Mouse (Mus musculus): ENCODE results near the gene Trim59.

The Trim59 gene

DNA sequence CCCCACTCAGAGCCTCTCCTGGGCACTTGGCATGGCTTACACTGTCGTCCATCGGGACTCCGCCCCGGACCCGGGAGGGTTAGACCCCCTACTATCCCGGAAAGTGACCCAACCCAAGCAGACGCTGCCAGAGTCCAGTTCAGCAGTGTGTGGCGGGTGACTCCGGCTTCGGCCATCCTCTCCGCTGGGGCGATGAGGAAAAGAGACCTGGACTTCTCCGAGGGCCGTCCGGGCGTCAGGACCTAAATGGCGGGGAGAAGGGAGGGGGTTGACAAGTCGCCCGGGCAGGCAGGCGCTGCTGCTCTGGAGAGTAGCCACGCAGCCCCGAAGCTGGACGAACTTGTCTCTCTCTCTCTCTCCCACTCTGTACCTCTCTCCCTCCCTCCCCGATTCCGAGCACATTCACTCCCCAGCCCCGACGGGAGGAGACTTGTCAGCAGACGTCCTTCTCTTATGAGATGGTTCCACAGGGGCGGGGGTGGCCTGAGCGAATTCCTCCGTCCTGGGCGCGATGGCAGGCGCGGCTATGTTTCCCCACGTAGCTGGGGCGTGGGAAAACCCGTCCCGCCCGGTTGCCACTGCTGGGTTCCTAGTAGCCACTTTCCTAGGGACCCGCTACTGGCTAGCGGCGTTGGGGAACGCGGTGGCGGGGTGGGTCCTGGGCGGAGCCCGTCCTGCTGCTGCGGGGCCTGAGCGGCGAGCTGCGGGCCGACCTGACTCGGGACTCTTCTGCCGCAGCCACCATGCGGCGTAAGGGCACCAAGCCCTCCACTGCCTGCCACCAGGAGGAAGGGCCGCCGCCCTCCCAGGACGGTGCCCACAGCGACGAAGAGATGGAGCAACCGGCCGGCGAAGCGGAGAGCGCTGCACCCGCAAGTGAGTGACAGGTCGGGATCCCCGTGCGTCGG lies 39.0 kb downstream of the Trim59 start:
- peak; percentile 66 for DNase-seq (ENCODE audit: low spot score)

DNA sequence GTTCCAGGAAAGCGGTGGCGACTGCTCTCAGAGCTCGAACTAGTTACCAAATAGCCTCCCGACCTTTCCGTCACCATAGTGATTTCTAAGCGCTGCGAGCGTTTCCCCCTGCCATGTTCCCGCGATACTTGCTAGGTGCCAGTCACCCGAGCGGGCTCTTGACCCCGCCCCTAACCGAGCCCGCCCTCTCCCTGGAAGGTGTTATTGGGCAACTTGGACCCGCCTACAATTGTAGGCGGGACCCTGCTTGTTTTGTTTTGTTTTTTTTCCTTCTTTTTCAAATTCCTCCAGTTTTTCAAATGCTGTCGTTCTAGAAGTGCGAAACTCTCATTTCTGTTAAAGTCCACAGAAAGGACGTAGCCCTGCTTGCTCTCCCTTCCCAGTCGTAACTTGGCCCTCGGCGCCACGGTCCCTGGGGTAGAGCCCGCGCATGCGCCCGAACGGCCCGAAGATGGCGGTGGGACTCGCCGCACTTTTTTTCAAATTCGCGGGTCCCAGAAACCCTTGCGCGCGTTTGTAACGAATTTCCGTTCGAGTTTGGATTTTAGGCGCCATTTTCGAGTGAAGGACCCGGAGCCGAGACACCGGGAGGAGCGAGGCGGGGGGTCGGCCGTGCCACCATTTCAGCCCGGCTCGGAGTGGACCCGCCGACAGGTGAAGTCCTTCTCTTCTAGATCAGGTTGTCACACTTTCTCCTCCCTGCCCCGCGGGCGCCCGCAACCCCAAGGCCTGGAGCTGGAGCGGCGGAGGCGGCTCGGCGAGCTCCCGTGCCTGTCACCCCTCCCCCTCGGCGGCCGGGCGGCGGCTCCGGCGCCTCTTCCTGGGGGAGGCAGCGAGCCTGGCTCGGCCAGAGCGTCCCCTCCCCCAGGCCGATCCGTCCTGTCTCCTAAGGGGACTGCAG lies 39.9 kb downstream of the Trim59 start, which contains the start of the genes Ift80 and Smc4:
TSS of gene Ift80 (minus strand) at position 134 of the 901 bp plus-strand sequence.
TSS of gene Smc4 (plus strand) at position 302 of the 901 bp plus-strand sequence.
- DNase-seq (ENCODE audit: low spot score), result peak; percentile 97

GRCm38 (mm10) chr3:69004055-69004436 lies 40.5 kb downstream of the Trim59 start:
- DNase-seq (ENCODE audit: low spot score), result no peak

GRCm38 (mm10) chr3:69002781-69003180 lies 41.8 kb downstream of the Trim59 start:
- no peak for DNase-seq (ENCODE audit: low spot score)

DNA sequence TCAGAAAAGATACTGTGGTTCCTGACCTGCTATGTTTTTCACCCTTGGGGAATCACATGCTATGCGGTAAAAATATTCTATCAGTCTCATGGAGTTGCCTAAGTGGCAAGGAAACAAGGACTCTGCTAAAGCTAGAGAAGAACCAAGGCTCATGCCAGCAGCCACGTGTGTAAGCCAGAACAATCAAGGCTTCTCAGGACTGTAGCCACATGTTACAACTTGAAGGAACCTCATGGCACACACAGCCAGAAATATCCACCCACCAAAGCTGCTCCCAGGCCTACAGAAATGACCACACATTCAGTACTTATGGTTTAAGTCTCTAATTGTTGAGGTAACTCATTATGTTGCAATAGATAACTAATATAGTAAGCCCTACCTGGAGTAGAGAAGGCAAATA lies 58.0 kb downstream of the Trim59 start:
- no peak for DNase-seq (ENCODE audit: low spot score)

Data from testis, postnatal 10 days (tissue).